Mouse (Mus musculus): ENCODE data around the gene Xpr1. TPM values are rescaled to one million over a fixed set of nuclear protein-coding genes. Genes with fewer than 3 reads are reported as not detected.

Gene Xpr1
- polyA plus RNA-seq, 1 experiment from 2014 or later, result 13.0 TPM

DNA sequence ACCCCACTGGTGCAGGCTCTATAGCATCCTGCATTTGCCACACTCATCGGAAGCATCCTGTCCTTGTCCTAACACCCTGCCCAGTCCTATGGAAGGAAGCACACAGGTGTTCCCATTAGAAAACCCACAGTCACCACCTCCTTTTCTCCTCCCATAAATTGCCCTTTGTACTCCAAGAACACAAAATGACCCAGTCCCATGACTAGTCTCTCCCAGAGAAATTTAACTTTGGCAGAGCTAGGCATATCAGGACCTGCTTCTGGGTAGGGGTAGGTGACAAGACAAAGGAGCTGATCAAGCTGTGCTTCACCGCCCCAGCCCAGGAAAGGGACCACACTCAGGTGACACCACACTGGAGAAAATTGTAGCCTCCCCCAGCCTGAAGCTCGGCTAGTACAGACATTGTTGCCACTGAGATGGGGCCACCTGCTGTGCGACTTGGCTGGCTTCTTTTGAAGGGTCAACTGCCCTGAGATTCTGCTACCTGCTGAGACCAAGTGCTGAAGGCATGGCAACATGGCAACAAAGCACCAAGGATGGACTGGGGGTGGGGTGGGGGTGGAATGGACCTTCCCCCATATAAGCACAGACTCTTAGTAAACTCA, 166.6 kb downstream of the Xpr1 start:
- H3K9ac ChIP-seq, result no peak overlapping the region
- H3K27ac ChIP-seq (ENCODE audit: poor library complexity, severe bottlenecking), result no peak overlapping the region
- no peak for ATAC-seq (ENCODE audit: insufficient number of reproducible peaks, low FRiP score)
- no peaks in the 10 kb centered on the region for H3K9me3 ChIP-seq (replicated peaks)
- H3K4me1 ChIP-seq (replicated peaks), result peaks cover 16% of the 10 kb centered on the region
- H3K27me3 ChIP-seq (replicated peaks), result no peaks in the 10 kb centered on the region
- no peak overlapping the region for H3K4me3 ChIP-seq
- no peaks in the 10 kb centered on the region for H3K36me3 ChIP-seq
- no peak overlapping the region for H3K4me2 ChIP-seq
- WGBS, result 36% methylated on average over 4 of the region's 4 CpGs

GRCm38 (mm10) chr1:155249896-155250295, 167.3 kb downstream of the Xpr1 start:
- H3K4me3 ChIP-seq, result no peak overlapping the region
- H3K36me3 ChIP-seq, result no peaks in the 10 kb centered on the region
- H3K27me3 ChIP-seq (replicated peaks), result no peaks in the 10 kb centered on the region
- 43% methylated on average over 5 of the region's 5 CpGs for WGBS
- no peak for ATAC-seq (ENCODE audit: insufficient number of reproducible peaks, low FRiP score)
- H3K27ac ChIP-seq (ENCODE audit: poor library complexity, severe bottlenecking), result no peak overlapping the region
- peaks cover 23% of the 10 kb centered on the region for H3K4me1 ChIP-seq (replicated peaks)
- H3K9me3 ChIP-seq (replicated peaks), result no peaks in the 10 kb centered on the region
- no peak overlapping the region for H3K9ac ChIP-seq
- H3K4me2 ChIP-seq, result no peak overlapping the region

GRCm38 (mm10) chr1:155248041-155248440, 169.2 kb downstream of the Xpr1 start:
- Histone ChIP-seq H3K9me3 (replicated peaks) (no peaks in the 10 kb centered on the region), H3K36me3 (no peaks in the 10 kb centered on the region), H3K27me3 (replicated peaks) (no peaks in the 10 kb centered on the region), H3K9ac (no peak overlapping the region), H3K4me2 (no peak overlapping the region), H3K27ac (ENCODE audit: poor library complexity, severe bottlenecking) (no peak overlapping the region), H3K4me1 (replicated peaks) (peaks cover 22% of the 10 kb centered on the region), H3K4me3 (no peak overlapping the region)
- ATAC-seq (ENCODE audit: insufficient number of reproducible peaks, low FRiP score), result no peak
- 46% methylated on average over 5 of the region's 5 CpGs for WGBS

DNA sequence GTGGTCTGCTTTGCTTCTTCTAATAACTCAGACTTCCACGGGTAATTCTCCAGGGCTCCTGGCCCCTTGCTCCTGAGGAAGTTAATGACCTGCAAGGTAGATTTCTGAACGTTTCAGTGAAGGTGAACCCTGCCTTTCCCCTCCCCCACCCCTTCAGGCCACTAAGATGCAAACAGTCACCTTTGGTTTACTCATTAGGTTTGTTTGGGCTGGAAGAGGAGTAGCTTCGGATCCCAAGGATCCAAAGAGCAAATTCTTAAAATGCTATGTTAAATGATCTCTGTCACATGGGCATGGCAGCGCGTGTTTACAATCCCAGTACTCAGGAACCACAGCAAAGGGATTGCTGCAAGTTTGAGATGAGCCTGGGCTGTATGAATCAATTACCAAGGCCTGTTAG, 169.8 kb downstream of the Xpr1 start:
- Histone ChIP-seq H3K27me3 (replicated peaks) (no peaks in the 10 kb centered on the region), H3K9me3 (replicated peaks) (no peaks in the 10 kb centered on the region), H3K4me1 (replicated peaks) (peaks cover 20% of the 10 kb centered on the region), H3K4me3 (no peak overlapping the region), H3K4me2 (no peak overlapping the region), H3K36me3 (no peaks in the 10 kb centered on the region), H3K27ac (ENCODE audit: poor library complexity, severe bottlenecking) (no peak overlapping the region), H3K9ac (no peak overlapping the region)
- WGBS, result 28% methylated on average over 5 of the region's 5 CpGs
- no peak for ATAC-seq (ENCODE audit: insufficient number of reproducible peaks, low FRiP score)

DNA sequence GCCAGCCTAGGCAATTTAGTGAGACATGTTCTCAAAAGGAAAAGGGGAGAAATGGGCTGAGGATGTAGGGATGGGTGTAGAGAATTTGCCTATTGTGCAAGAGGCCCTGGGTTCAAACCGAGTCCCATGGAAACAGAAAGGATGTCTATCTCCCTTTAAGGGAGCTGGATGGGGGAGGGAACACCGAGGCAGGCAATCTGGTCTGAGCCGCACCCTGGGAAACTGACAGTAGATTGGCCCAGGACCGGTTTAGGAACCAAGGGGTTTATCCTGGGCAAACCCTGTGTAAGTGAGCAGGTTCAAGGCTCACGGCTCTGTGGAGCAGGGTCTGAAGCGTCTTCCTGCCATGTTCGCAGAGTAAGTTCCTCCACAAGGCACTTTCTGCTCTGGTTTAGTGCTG, 171.7 kb downstream of the Xpr1 start:
- peak overlapping the region; percentile 95; the same call in 1 of the 2 replicates for H3K9ac ChIP-seq
- ATAC-seq (ENCODE audit: insufficient number of reproducible peaks, low FRiP score), result no peak

GRCm38 (mm10) chr1:155244771-155245211, 172.4 kb downstream of the Xpr1 start:
- no peaks in the 10 kb centered on the region for H3K9me3 ChIP-seq (replicated peaks)
- WGBS, result 1% methylated on average over 28 of the region's 29 CpGs
- H3K36me3 ChIP-seq, result peaks cover 23% of the 10 kb centered on the region
- H3K27me3 ChIP-seq (replicated peaks), result no peaks in the 10 kb centered on the region
- peak overlapping the region; percentile 95 for H3K9ac ChIP-seq
- H3K27ac ChIP-seq (ENCODE audit: poor library complexity, severe bottlenecking), result peak overlapping the region; percentile 92
- ATAC-seq (ENCODE audit: insufficient number of reproducible peaks, low FRiP score), result peak; percentile 35
- peak overlapping the region; percentile 87 for H3K4me3 ChIP-seq
- peaks cover 38% of the 10 kb centered on the region for H3K4me1 ChIP-seq (replicated peaks)
- H3K4me2 ChIP-seq, result peak overlapping the region; percentile 78

More for the DNA sequence above, 171.7 kb downstream of the Xpr1 start:
- H3K36me3 ChIP-seq, result peaks cover 16% of the 10 kb centered on the region
- WGBS, result 60% methylated on average over 7 of the region's 7 CpGs
- peak overlapping the region; percentile 87 for H3K4me3 ChIP-seq
- H3K4me2 ChIP-seq, result peak overlapping the region; percentile 78
- peaks cover 31% of the 10 kb centered on the region for H3K4me1 ChIP-seq (replicated peaks)
- H3K9me3 ChIP-seq (replicated peaks), result no peaks in the 10 kb centered on the region
- no peaks in the 10 kb centered on the region for H3K27me3 ChIP-seq (replicated peaks)
- 0 out of 2 replicates have a peak overlapping the region, but pooled peaks have one; percentile 92 for H3K27ac ChIP-seq (ENCODE audit: poor library complexity, severe bottlenecking)

DNA sequence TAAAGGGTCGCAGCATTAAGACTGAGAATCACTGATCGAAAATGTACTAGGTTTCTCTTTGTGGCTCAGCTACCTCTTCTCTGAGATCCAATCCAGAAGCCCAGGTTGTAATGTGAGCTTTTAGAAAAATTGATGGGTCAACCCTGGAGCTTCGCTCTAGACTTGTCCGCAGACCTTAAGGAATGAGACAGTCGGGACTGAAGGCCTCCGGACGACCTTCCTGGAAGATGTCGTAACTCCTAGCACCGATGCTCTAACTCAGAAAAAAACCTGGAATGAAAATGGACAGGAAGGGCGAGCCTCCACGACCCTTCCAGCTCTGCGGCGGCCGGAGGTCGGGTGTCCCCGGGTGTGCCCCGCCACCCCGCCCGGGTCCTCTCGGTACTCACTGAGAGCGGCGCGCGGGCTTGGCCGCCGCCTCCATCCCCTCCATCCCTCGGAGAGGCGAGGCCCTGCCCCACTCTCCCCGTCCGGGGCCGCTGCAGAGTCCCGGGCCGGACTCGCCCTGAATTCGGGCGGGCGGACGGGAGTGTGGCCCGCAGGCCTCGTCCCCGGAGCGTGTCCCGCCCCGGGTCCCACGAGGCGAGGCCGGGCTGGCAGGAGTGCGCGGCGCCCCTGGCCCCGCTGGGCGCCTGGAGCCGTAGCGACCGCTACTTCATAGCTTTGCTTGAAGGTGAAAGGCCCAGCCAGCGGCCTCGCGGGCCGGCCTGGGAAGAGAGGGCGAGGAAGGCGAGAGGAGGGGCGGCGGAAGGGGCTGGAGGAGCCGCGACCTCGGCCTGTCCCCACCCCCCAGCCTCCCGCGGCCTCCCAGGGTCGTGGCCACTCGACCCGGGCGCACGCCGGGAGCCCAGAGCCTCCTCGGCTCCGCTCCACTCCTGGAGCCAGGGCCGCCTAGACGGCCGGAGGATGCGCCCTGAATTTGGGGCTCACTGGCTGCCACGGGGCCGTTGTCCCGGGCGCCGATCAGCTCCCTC, 173.1 kb downstream of the Xpr1 start, which contains the start of gene BC034090:
TSS of gene BC034090 (minus strand) at position 648 of the 974 bp plus-strand sequence.
- WGBS, result 1% methylated on average over 84 of the region's 85 CpGs
- ATAC-seq (ENCODE audit: insufficient number of reproducible peaks, low FRiP score), result peak; percentile 76
- peaks cover 45% of the 10 kb centered on the region for H3K4me1 ChIP-seq (replicated peaks)

GRCm38 (mm10) chr1:155242488-155242745, 174.8 kb downstream of the Xpr1 start:
- no peak overlapping the region for H3K27ac ChIP-seq (ENCODE audit: poor library complexity, severe bottlenecking)
- ATAC-seq (ENCODE audit: insufficient number of reproducible peaks, low FRiP score), result no peak
- peaks cover 41% of the 10 kb centered on the region for H3K36me3 ChIP-seq
- no peaks in the 10 kb centered on the region for H3K9me3 ChIP-seq (replicated peaks)
- H3K4me1 ChIP-seq (replicated peaks), result peaks cover 58% of the 10 kb centered on the region
- no peaks in the 10 kb centered on the region for H3K27me3 ChIP-seq (replicated peaks)
- H3K4me3 ChIP-seq, result no peak overlapping the region
- H3K9ac ChIP-seq, result no peak overlapping the region
- no peak overlapping the region for H3K4me2 ChIP-seq
- 69% methylated on average over 1 of the region's 1 CpGs for WGBS

More for the DNA sequence above, 173.1 kb downstream of the Xpr1 start, which contains the start of gene BC034090:
- no peaks in the 10 kb centered on the region for H3K9me3 ChIP-seq (replicated peaks)
- peaks cover 30% of the 10 kb centered on the region for H3K36me3 ChIP-seq
- peak within 1 kb of the TSS; percentile 95 for H3K9ac ChIP-seq
- peak within 1 kb of the TSS; percentile 87 for H3K4me3 ChIP-seq
- H3K4me2 ChIP-seq, result peak within 1 kb of the TSS; percentile 78
- H3K27me3 ChIP-seq (replicated peaks), result no peaks in the 10 kb centered on the region
- H3K27ac ChIP-seq (ENCODE audit: poor library complexity, severe bottlenecking), result peak within 1 kb of the TSS; percentile 92

- ATAC-seq (ENCODE audit: insufficient number of reproducible peaks, low FRiP score), result no peak
- Histone ChIP-seq H3K27me3 (replicated peaks) (no peaks in the 10 kb centered on the region), H3K4me2 (no peak overlapping the region), H3K36me3 (peaks cover 42% of the 10 kb centered on the region), H3K27ac (ENCODE audit: poor library complexity, severe bottlenecking) (no peak overlapping the region), H3K4me3 (no peak overlapping the region), H3K4me1 (replicated peaks) (peaks cover 60% of the 10 kb centered on the region), H3K9me3 (replicated peaks) (no peaks in the 10 kb centered on the region), H3K9ac (no peak overlapping the region)
- WGBS, result 77% methylated on average over 12 of the region's 12 CpGs
Observed at GRCm38 (mm10) chr1:155241701-155242487, 175.3 kb downstream of the Xpr1 start.

- Histone ChIP-seq H3K4me2 (no peak overlapping the region), H3K27me3 (replicated peaks) (no peaks in the 10 kb centered on the region), H3K9me3 (replicated peaks) (no peaks in the 10 kb centered on the region), H3K27ac (ENCODE audit: poor library complexity, severe bottlenecking) (no peak overlapping the region), H3K4me1 (replicated peaks) (peaks cover 70% of the 10 kb centered on the region), H3K36me3 (peaks cover 45% of the 10 kb centered on the region), H3K4me3 (no peak overlapping the region), H3K9ac (no peak overlapping the region)
- 78% methylated on average over 6 of the region's 6 CpGs for WGBS
- ATAC-seq (ENCODE audit: insufficient number of reproducible peaks, low FRiP score), result no peak
Observed at GRCm38 (mm10) chr1:155239962-155240717, 177.1 kb downstream of the Xpr1 start.
